Mouse (Mus musculus): ENCODE measurements around the gene Arsk.

Gene Arsk

GRCm38 (mm10) chr13:76024588-76024987, 73.9 kb downstream of the Arsk start:
- in situ Hi-C loops (cut with MboI, MseI), result loop anchor here (10.0 kb wide), 1 partner anchor 190 kb away; the partner anchor contains the start of gene Glrx

DNA sequence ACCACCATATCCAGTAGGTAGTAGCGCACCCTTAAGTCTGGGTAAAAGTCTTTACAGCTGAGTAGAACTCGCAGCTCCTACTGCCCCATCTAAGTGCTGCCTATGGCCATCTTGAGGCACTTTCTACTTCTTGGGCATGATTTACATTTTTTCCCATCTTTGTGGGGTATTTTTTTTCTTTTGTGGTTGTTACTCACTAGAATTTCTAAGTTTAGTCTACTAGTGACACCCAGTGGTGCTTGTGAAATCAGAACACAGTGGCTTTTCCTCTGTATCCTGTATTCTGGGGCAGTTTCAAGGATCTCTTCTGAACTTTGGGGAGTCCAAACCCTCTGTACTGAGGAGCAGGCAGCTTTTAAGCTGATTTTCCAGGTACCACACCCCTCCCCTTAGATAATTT, 76.7 kb downstream of the Arsk start:
- in situ Hi-C loops (cut with MboI, MseI), result loop anchor here (10.0 kb wide), 1 partner anchor 187 kb away; the partner anchor contains the start of gene Glrx

DNA sequence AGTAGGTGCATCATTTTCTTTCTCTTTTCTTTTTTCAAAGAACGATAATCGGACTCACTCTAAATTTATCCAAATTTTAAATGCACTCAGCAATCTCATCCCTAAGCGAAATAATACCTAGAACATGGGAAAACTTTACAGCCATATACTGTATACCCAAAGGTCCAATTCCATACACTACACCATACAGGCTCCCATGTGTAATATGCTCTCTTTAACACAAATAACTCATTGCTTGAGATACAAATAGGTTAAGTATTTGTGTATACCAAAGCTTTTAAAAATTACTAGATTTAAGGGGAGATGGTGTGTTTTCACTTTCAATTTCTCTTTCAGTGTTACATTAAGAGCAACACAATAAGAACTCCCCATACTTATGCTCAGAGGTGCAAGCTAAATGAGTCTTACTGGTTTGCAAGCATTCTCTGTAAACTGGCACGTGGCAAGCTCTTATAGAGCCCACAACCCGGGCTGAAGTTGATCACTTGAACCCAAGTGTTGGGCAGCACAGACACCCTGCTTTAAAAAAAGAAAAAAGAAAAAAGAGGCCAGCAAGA, 79.5 kb downstream of the Arsk start:
- in situ Hi-C loops (cut with MboI, MseI), result loop anchor here (10.0 kb wide), 1 partner anchor 1756 kb away; no protein-coding TSS in a partner anchor

DNA sequence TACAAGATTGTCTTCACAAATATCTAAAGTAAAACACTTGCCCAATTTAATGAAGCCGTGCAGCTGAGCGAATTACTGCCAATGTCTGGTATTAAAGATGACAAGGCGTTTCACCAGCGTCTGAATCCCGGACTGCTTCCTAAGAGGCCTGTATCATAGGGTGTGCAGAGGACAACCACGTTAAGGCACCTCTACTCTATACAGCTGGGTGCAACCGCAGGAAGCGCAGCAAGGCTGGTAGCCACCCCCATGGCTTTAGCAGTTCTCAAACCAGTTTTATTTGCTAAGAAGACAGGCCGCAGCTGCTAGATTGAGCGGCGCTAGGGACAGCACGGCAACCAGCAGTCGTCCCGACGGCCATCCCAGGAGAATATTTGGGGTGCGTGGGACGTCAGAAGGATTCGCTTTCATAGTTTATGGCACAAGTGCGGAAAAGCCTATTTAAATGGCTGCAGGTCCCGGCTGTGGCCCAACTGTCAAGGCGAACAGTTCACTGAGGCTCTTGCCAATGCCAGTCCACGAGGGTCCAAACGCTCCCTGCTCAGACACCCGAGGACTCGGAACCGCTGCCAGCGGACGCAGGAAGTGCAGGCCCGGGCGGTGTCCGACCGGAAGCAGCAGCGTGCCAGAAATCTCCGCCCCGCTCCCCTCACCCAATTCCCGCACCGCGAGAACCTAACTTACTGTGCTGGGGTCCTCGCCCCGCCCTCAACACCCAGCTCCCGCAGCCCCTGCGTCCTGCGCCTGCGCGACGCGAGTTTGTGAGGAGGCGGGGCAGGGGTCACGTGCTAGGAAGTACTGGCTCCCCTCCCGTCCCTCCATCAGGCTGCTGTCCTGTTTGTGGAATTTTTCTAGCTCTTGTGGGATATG, 80.3 kb downstream of the Arsk start, which contains the start of gene Rfesd:
Gene Rfesd (minus strand): TSS at position 746 of the 870 bp plus-strand sequence.
- in situ Hi-C loops (cut with MboI, MseI), result loop anchor here (10.0 kb wide), 1 partner anchor 1757 kb away; no protein-coding TSS in a partner anchor

DNA sequence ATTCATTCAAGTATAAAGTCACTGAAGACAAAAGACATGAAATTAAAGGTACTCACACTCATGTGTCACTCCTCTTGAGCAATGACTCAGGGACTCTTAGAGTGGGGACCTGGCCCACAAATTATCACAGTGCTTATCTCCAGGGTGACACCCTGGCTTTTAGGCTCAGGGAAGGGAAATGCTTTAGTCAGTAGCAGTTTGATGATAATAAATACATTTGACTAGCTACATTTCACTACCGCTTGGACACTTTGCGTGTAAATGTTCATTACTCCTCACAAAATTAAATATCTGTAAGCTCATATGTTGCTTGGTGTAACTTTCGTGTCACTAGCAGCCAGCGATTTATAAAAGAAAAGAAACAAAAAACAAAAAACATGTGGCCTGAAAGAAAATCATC, 81.0 kb downstream of the Arsk start:
- in situ Hi-C loops (cut with MboI, MseI), result loop anchor here (10.0 kb wide), 1 partner anchor 1757 kb away; no protein-coding TSS in a partner anchor

- in situ Hi-C loops (cut with MboI, MseI), result loop anchor here (10.0 kb wide), 1 partner anchor 1760 kb away; no protein-coding TSS in a partner anchor
Measured at GRCm38 (mm10) chr13:76014511-76014910, 83.9 kb downstream of the Arsk start.

Data from T-helper 1 cell (primary cell).